Mouse (Mus musculus) brain, embryonic 14.5 days (tissue): Measurements from ENCODE around the gene 5430403G16Rik. TPM values are rescaled to one million over a fixed set of nuclear protein-coding genes. Genes with fewer than 3 reads are reported as not detected.
"Not testable (repeated sequence)": the region's sequence is repeated elsewhere in the genome, so short reads cannot be mapped to it uniquely, and the experiment has no call there.

ENCODE experiments used
- DNase-seq: peaks from one replicate; pipeline ENCODE4 v3.0.0-alpha.2; 2011; ENCODE audit warnings: low read depth
- CTCF ChIP-seq: fragments of 200-500 bp; IDR thresholded peaks from 2 replicates; pipeline ENCODE4 v1.5.1; 2012; ENCODE audit warnings: inconsistent platforms, mild to moderate bottlenecking, moderate library complexity, borderline replicate concordance; ENCODE audit not compliant: insufficient read depth, insufficient read length; ENCODE audit errors: extremely low read depth
- POLR2A ChIP-seq: fragments of 200-500 bp; IDR thresholded peaks from 2 replicates; pipeline ENCODE4 v1.6.1; 2012; ENCODE audit warnings: mild to moderate bottlenecking, inconsistent platforms, borderline replicate concordance; ENCODE audit not compliant: poor library complexity, insufficient read depth, insufficient read length, severe bottlenecking; ENCODE audit errors: extremely low read depth
- polyA plus RNA-seq: library from polyadenylated mRNA; depleted of rRNA; stranded (reverse); fragments of >200 nt; gene quantifications from 2 replicates; pipeline ENCODE4 v1.2.3, GENCODE M21; 2012; rRNA removed

Gene 5430403G16Rik
- polyA plus RNA-seq, result 0.50 and 0.83 TPM in 2 replicates

GRCm38 (mm10) chr5:109690537-109691201, at the start of gene 5430403G16Rik:
TSS of gene 5430403G16Rik (minus strand) at chr5:109691041.
- peak; percentile 96 for DNase-seq

DNA sequence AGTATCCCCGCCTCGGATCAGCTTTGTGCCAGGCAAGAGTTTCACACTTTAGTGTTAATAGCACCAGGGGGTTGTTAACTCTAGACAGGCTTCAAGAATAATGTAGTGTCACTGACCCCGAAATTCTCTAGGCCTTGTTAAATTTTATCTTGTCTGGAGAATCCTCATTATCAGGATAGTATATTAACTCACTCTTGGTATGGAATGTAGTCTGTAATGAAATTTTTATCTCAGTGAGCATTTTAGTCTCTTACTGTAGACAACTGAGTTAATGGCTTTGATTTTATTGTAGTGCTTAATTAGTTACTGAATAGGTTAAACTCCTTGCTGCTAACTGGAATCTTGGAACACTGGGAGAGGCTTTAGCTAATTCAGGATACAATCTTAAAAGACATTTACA, 26.5 kb upstream of the 5430403G16Rik start:
- DNase-seq, result not testable (repeated sequence)

DNA sequence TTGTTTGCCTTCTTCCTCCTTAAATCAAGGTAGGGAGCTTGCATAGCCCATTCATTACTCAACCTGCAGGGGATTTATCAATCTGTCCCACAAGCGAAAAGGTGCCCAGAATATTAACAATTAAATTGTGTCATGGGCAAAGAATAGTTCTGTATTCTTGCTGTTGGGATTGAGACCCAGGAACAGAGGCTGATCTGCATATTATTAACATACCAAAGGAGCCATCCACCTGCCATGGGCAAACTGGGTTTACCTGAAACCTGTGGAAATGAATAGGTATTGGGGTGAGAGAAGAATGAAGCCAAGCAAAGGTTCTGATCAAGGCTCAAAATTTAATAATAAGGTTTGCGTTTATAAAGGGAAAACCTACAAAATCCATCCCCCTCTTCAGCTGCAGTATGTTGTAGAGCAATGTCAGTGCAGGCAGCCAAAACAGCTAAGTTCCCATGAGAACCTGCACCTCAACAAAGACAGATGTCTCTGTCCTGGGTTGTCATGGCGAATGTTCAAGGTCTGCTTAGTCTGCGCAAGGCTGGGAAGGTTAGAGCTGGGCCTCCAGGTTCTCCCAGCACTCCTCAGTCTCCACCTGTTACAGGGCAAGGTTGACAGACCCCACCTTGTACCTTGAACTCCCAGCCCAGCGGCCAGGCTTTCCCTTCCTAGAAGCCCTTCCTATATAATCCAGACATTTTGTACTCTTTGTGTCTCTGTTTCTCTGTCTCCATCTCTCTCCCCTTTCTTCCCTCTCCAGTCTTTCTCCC, 544 bp upstream of the 5430403G16Rik start:
- DNase-seq, result not testable (repeated sequence)

GRCm38 (mm10) chr5:109682921-109683320, 7.9 kb downstream of the 5430403G16Rik start:
- DNase-seq, result no peak
- TF ChIP-seq POLR2A (no peak), CTCF (no peak)

Other genes starting within 250 kb of the 5430403G16Rik start
- 26.7 and 27.1 TPM in 2 replicates for gene Crlf2, start 132.0 kb downstream of the 5430403G16Rik start, polyA plus RNA-seq
- gene 4930522L14Rik, start 60.8 kb upstream of the 5430403G16Rik start, polyA plus RNA-seq, result 1.6 and 2.7 TPM in 2 replicates
- 0.05 and 0.09 TPM in 2 replicates for gene Gm15446, start 232.4 kb upstream of the 5430403G16Rik start, polyA plus RNA-seq